Mouse (Mus musculus): ENCODE results near the gene Lyar. TPM values are rescaled to one million over a fixed set of nuclear protein-coding genes. Genes with fewer than 3 reads are reported as not detected.

Gene Lyar
- polyA plus RNA-seq, 1 experiment: 4.8 TPM

DNA sequence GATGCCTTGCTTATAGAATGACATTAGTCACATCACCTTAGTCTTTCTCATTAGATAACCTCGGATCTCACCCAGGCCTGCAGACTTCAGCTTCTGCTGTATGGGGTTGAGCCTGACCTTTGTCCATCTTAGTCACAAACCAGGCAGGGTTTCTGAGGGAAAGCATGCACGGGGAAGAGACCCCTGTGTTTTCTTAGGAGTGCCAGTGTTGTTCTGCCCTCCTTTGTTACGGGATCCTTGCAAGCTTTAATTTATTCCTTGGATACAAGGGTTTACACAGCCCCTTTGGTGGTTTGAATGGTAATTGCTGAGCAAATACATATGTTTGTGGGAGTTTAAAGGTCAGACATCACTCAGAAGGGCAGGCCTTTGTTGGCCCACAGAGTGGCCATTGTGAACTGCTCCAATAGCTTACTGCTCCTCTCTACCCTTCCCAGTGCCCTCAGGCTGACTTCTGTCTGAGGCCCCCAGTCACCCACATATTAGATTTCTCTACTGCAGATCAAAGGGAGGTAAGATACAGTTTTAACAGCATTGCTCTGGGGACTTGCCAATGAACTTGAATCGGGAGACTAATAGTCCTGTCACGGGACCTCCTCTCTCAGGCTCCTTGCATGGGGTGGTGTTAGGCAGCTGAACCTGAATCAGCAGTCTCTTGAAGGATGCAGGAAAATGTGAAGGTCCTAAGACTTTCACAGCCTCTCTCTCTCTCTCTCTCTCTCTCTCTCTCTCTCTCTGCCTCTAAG is 20.6 kb downstream of the Lyar start:
- Histone ChIP-seq H3K4me3 (replicated peaks) (no peak overlapping the region), H3K36me3 (ENCODE audit: control insufficient read depth) (peaks cover 4% of the 10 kb centered on the region), H3K27me3 (ENCODE audit: control insufficient read depth) (no peaks in the 10 kb centered on the region), H3K4me1 (ENCODE audit: control insufficient read depth) (no peaks in the 10 kb centered on the region), H3K9me3 (ENCODE audit: control insufficient read depth, low read length) (peaks cover 2% of the 10 kb centered on the region; the same call in 1 of the 2 replicates)
- TF ChIP-seq TAL1 (IDR thresholded peaks at IDR 0.05; ENCODE audit: low read length): no peak
- no peak for TF ChIP-seq GATA1 (IDR thresholded peaks at IDR 0.05; ENCODE audit: low read length)

- Histone ChIP-seq H3K4me3 (replicated peaks) (no peak overlapping the region), H3K36me3 (ENCODE audit: control insufficient read depth) (no peaks in the 10 kb centered on the region), H3K27me3 (ENCODE audit: control insufficient read depth) (no peaks in the 10 kb centered on the region), H3K4me1 (ENCODE audit: control insufficient read depth) (no peaks in the 10 kb centered on the region), H3K9me3 (ENCODE audit: control insufficient read depth, low read length) (peaks cover 2% of the 10 kb centered on the region; the same call in 1 of the 2 replicates)
- no peak for TF ChIP-seq GATA1 (IDR thresholded peaks at IDR 0.05; ENCODE audit: low read length)
- no peak for TF ChIP-seq TAL1 (IDR thresholded peaks at IDR 0.05; ENCODE audit: low read length)
Observed at GRCm38 (mm10) chr5:38241473-38241834, 21.2 kb downstream of the Lyar start.

DNA sequence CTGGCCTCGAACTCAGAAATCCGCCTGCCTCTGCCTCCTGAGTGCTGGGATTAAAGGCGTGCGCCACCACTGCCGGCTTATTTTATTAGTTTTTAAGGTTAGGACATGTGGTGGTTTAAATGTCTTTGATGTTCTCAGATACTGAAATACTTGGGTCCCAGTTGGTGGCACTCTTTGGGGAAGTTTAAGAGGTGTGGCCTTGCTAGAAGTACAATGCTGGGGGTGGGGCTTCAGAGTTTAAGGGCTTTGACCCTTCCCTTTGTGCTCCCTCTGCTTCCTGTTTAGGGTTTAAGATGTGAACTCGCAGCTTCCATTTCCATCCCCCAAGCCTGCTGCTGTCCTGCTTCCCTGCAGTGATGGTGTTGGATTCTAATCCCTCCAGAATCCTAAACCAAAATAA is 21.7 kb downstream of the Lyar start:
- H3K9me3 ChIP-seq (ENCODE audit: control insufficient read depth, low read length): no peaks in the 10 kb centered on the region
- no peak overlapping the region for H3K4me3 ChIP-seq (replicated peaks)
- no peaks in the 10 kb centered on the region for H3K27me3 ChIP-seq (ENCODE audit: control insufficient read depth)
- no peak for TF ChIP-seq GATA1 (IDR thresholded peaks at IDR 0.05; ENCODE audit: low read length)
- no peak for TF ChIP-seq TAL1 (IDR thresholded peaks at IDR 0.05; ENCODE audit: low read length)
- H3K4me1 ChIP-seq (ENCODE audit: control insufficient read depth): no peaks in the 10 kb centered on the region
- H3K36me3 ChIP-seq (ENCODE audit: control insufficient read depth): no peaks in the 10 kb centered on the region

DNA sequence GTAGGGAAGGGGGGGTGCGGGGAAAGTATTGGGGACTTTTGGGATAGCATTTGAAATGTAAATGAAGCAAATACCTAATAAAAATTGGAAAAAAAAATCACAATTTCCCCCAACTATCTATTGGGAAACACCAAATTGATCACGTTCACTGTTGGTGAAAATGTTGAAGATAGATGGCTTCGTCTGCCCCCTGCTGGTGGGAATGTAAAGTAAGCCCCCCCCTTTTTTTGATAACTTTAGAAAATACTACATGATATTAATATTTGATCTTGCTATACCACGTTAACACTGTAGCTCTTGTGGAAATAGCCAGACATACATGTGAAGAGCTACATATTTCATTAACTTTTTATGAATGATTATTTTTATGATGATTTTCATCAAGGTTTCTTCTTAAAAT is 34.9 kb downstream of the Lyar start:
- Histone ChIP-seq H3K4me1 (ENCODE audit: control insufficient read depth) (peaks cover 6% of the 10 kb centered on the region), H3K4me3 (replicated peaks) (no peak overlapping the region), H3K9me3 (ENCODE audit: control insufficient read depth, low read length) (0 out of 2 replicates have a peak, but pooled peaks cover 2% of the 10 kb centered on the region), H3K27me3 (ENCODE audit: control insufficient read depth) (0 out of 2 replicates have a peak, but pooled peaks cover 2% of the 10 kb centered on the region), H3K36me3 (ENCODE audit: control insufficient read depth) (no peaks in the 10 kb centered on the region)
- TF ChIP-seq TAL1 (IDR thresholded peaks at IDR 0.05; ENCODE audit: low read length) (no peak), GATA1 (IDR thresholded peaks at IDR 0.05; ENCODE audit: low read length) (no peak)

DNA sequence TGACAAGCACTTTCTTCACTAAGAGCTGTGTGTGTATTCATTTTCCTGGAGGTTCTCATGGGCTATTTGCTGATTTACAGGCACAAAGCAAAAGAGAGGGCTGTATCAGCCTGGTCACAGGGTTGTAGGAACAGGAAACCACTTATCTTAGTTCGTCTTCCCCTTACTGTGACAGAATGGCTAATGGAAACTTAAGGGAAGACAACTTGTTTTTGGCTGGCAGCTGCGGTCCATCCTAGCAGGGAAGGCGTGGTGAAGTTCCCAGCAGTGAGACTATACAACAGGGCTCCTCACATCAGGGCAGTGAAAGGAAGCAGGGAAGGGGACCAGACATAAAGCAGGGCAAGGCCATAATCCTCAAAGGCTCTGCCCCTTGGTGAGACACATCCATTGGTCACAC is 35.4 kb downstream of the Lyar start:
- Histone ChIP-seq H3K4me3 (replicated peaks) (no peak overlapping the region), H3K9me3 (ENCODE audit: control insufficient read depth, low read length) (0 out of 2 replicates have a peak, but pooled peaks cover 2% of the 10 kb centered on the region), H3K4me1 (ENCODE audit: control insufficient read depth) (peaks cover 6% of the 10 kb centered on the region), H3K36me3 (ENCODE audit: control insufficient read depth) (no peaks in the 10 kb centered on the region), H3K27me3 (ENCODE audit: control insufficient read depth) (0 out of 2 replicates have a peak, but pooled peaks cover 2% of the 10 kb centered on the region)
- TF ChIP-seq TAL1 (IDR thresholded peaks at IDR 0.05; ENCODE audit: low read length): no peak
- no peak for TF ChIP-seq GATA1 (IDR thresholded peaks at IDR 0.05; ENCODE audit: low read length)

DNA sequence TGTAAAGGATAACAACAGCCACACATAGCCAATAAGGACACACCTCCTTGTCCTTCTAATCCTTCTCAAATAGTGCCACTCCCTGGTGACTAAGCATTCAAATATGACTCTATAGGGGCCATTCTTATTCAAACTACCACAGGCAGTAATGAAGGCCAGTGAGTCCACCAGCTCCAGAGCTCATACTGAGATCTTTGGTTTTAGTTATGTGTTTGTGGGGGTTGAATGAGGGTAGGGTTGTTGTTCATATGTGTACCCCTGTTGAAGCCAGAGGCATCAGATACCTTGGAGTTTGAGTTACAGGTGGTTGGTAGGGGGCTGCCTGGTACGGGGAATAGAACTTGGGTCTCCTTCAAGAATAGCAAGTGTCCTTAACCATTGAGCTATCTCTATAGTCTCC is 36.3 kb downstream of the Lyar start:
- Histone ChIP-seq H3K9me3 (ENCODE audit: control insufficient read depth, low read length) (0 out of 2 replicates have a peak, but pooled peaks cover 2% of the 10 kb centered on the region), H3K4me1 (ENCODE audit: control insufficient read depth) (peaks cover 15% of the 10 kb centered on the region), H3K27me3 (ENCODE audit: control insufficient read depth) (0 out of 2 replicates have a peak, but pooled peaks cover 2% of the 10 kb centered on the region), H3K4me3 (replicated peaks) (no peak overlapping the region), H3K36me3 (ENCODE audit: control insufficient read depth) (no peaks in the 10 kb centered on the region)
- no peak for TF ChIP-seq GATA1 (IDR thresholded peaks at IDR 0.05; ENCODE audit: low read length)
- TF ChIP-seq TAL1 (IDR thresholded peaks at IDR 0.05; ENCODE audit: low read length): no peak

DNA sequence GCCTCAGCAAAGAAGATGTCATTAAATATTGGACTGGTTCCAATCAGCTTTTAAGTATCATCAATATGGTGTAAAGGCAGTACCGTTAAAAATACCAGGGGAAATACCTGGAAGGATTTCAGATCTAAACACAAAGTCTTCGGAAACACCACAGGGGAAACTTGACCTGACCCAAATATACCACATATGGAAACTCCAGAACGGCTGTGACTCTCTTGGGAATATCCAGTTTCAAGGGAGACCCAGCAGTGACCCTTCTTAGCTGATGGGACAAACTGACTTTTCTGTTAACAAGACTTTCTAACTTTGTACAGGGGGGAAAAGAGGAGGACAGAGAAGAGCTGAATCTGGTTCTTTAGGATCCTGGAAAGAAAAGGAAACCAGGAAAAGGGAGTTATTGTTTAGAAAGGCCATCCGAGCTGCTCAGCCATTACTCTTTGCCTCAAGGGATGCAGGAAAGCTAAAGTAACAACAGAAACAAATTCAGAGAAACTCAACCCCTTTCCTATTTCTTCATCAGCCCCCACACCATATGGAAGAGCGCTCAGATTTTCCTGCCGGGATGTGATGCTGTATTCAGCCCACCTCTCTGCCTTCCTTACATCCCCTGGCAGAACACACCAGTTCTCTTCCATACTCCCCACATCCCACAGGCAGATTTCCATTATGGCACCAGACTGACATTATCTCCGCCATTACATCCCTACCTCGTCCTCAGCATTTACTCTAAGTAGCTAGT is 37.9 kb downstream of the Lyar start:
- H3K36me3 ChIP-seq (ENCODE audit: control insufficient read depth): peaks cover 14% of the 10 kb centered on the region
- TF ChIP-seq GATA1 (IDR thresholded peaks at IDR 0.05; ENCODE audit: low read length) (no peak), TAL1 (IDR thresholded peaks at IDR 0.05; ENCODE audit: low read length) (no peak)

DNA sequence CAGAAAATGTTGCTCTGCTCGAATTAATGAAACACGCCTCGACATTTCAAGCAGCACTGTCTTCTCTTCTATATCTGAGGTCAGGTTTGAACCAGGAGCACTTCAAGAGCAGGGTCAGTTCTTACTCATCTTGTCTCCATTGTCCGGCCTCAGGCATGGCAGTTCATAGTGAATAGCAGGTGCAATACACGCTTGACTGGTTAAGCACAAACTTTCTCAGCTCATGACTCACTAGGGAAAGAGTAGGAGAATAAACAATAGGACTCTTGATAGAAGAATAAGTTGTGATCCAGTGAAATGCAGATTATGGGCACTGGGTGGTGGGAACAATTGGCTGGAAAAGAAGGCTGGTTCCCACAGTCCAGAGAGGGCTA is 38.5 kb downstream of the Lyar start:
- H3K9me3 ChIP-seq (ENCODE audit: control insufficient read depth, low read length): 0 out of 2 replicates have a peak, but pooled peaks cover 2% of the 10 kb centered on the region
- H3K4me1 ChIP-seq (ENCODE audit: control insufficient read depth): peaks cover 16% of the 10 kb centered on the region
- peaks cover 20% of the 10 kb centered on the region for H3K36me3 ChIP-seq (ENCODE audit: control insufficient read depth)
- 0 out of 2 replicates have a peak, but pooled peaks cover 2% of the 10 kb centered on the region for H3K27me3 ChIP-seq (ENCODE audit: control insufficient read depth)
- no peak for TF ChIP-seq GATA1 (IDR thresholded peaks at IDR 0.05; ENCODE audit: low read length)
- TF ChIP-seq TAL1 (IDR thresholded peaks at IDR 0.05; ENCODE audit: low read length): no peak
- H3K4me3 ChIP-seq (replicated peaks): no peak overlapping the region

More for the DNA sequence above, 37.9 kb downstream of the Lyar start:
- 0 out of 2 replicates have a peak, but pooled peaks cover 2% of the 10 kb centered on the region for H3K9me3 ChIP-seq (ENCODE audit: control insufficient read depth, low read length)
- H3K27me3 ChIP-seq (ENCODE audit: control insufficient read depth): 0 out of 2 replicates have a peak, but pooled peaks cover 2% of the 10 kb centered on the region
- no peak overlapping the region for H3K4me3 ChIP-seq (replicated peaks)
- peaks cover 16% of the 10 kb centered on the region for H3K4me1 ChIP-seq (ENCODE audit: control insufficient read depth)
